Mouse (Mus musculus) kidney, postnatal 14 days (tissue): ENCODE measurements around the gene Gpr137c.

Experiments
- DNase-seq: peaks from one replicate; pipeline ENCODE4 v3.0.0; 2022; ENCODE audit warnings: mixed read lengths

Gene Gpr137c

GRCm38 (mm10) chr14:45303939-45304338, 84.4 kb downstream of the Gpr137c start:
- no peak for DNase-seq

GRCm38 (mm10) chr14:45304389-45304788, 84.9 kb downstream of the Gpr137c start:
- DNase-seq = no peak

GRCm38 (mm10) chr14:45305852-45306251, 86.3 kb downstream of the Gpr137c start:
- no peak for DNase-seq

- DNase-seq = no peak
These were observed 88.3 kb downstream of the Gpr137c start for GRCm38 (mm10) chr14:45307630-45308328.

- peak; percentile 27 for DNase-seq
These were observed 90.1 kb downstream of the Gpr137c start for GRCm38 (mm10) chr14:45309646-45310045.

- no peak for DNase-seq
These were observed 90.6 kb downstream of the Gpr137c start for GRCm38 (mm10) chr14:45310101-45310500.

- no peak for DNase-seq
These were observed 97.4 kb downstream of the Gpr137c start for GRCm38 (mm10) chr14:45316927-45317326.

GRCm38 (mm10) chr14:45317921-45318411, 98.4 kb downstream of the Gpr137c start:
- no peak for DNase-seq

- peak; percentile 91 for DNase-seq
These were observed 99.1 kb downstream of the Gpr137c start, which contains the start of gene Ero1l for GRCm38 (mm10) chr14:45318426-45319236. Gene Ero1l, minus strand, starts transcription at chr14:45318771.

- DNase-seq = no peak
These were observed 99.7 kb downstream of the Gpr137c start for GRCm38 (mm10) chr14:45319237-45319610.

- DNase-seq = no peak
These were observed 100.6 kb downstream of the Gpr137c start for GRCm38 (mm10) chr14:45320111-45320510.

GRCm38 (mm10) chr14:45321067-45321466, 101.5 kb downstream of the Gpr137c start:
- no peak for DNase-seq

- no peak for DNase-seq
These were observed 102.1 kb downstream of the Gpr137c start for GRCm38 (mm10) chr14:45321622-45322021.

- DNase-seq = no peak
These were observed 102.9 kb downstream of the Gpr137c start for GRCm38 (mm10) chr14:45322450-45322849.

- DNase-seq = no peak
These were observed 103.8 kb downstream of the Gpr137c start for GRCm38 (mm10) chr14:45323320-45323719.

- peak; percentile 12 for DNase-seq
These were observed 106.0 kb downstream of the Gpr137c start for GRCm38 (mm10) chr14:45325471-45325870.

- DNase-seq = no peak
These were observed 108.7 kb downstream of the Gpr137c start for GRCm38 (mm10) chr14:45328072-45328713.

GRCm38 (mm10) chr14:45329018-45329588, 109.6 kb downstream of the Gpr137c start:
- no peak for DNase-seq

GRCm38 (mm10) chr14:45329589-45330181, 110.2 kb downstream of the Gpr137c start, which contains the start of gene Psmc6:
Gene Psmc6, plus strand, starts transcription at chr14:45329788.
- peak; percentile 96 for DNase-seq
